Mouse (Mus musculus): Measurements from ENCODE around the gene Exoc6. TPM values are rescaled to one million over a fixed set of nuclear protein-coding genes. Genes with fewer than 3 reads are reported as not detected.

The Exoc6 gene
- polyA plus RNA-seq, 1 experiment from 2014 or later, result 4.3 TPM

DNA sequence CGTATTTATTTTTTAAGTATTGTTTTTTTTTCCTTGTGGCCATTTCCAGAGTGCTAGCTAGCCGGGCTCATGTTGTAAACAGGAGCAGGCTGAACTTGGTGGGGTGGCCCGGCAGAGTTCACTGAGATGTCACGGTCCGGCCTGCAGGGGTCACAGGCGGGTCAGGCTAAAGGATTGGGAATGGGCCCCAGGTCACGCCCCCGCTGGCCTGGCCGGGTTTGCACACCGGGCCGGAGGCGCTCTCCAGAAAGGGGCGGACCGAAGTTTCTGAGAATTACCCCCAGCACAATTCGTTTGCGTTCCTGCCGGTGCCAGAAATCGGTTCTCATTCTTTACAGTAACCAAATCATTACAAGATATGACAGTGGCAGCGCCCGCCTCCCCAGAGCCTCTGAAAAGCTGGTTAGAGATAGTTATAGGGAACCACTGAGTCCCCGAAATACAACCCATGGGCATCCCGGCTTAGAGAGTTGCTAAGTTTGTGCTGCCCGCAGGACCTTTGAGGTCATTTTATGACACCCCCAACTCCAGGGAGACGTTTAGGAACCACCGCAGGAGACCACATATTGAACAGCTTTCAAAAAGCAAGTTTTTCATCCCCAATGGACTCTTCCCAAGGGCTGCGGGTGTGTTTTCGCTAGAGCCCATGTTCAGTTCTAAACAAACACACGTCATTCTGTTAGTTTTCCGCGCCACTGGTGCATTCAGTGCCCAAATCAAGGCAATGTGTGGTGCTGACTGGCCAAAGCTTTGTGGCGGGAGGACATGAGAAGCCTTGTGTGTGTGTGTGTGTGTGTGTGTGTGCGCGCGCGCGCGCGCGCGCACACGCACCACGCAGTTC is 145.8 kb downstream of the Exoc6 start:
- H3K9ac ChIP-seq, result no peak overlapping the region
- peaks cover 47% of the 10 kb centered on the region for H3K4me1 ChIP-seq
- peaks cover 100% of the 10 kb centered on the region for H3K27me3 ChIP-seq
- no peak overlapping the region for H3K27ac ChIP-seq
- H3K9me3 ChIP-seq, result no peaks in the 10 kb centered on the region
- H3K36me3 ChIP-seq, result no peaks in the 10 kb centered on the region
- H3K4me3 ChIP-seq, result peak overlapping the region; percentile 41
- WGBS, result 3% methylated on average over 42 of the region's 42 CpGs
- H3K4me2 ChIP-seq, result peak overlapping the region; percentile 67
- ATAC-seq (ENCODE audit: insufficient number of reproducible peaks, insufficient read depth, low FRiP score, low TSS enrichment, low read depth), result no peak

DNA sequence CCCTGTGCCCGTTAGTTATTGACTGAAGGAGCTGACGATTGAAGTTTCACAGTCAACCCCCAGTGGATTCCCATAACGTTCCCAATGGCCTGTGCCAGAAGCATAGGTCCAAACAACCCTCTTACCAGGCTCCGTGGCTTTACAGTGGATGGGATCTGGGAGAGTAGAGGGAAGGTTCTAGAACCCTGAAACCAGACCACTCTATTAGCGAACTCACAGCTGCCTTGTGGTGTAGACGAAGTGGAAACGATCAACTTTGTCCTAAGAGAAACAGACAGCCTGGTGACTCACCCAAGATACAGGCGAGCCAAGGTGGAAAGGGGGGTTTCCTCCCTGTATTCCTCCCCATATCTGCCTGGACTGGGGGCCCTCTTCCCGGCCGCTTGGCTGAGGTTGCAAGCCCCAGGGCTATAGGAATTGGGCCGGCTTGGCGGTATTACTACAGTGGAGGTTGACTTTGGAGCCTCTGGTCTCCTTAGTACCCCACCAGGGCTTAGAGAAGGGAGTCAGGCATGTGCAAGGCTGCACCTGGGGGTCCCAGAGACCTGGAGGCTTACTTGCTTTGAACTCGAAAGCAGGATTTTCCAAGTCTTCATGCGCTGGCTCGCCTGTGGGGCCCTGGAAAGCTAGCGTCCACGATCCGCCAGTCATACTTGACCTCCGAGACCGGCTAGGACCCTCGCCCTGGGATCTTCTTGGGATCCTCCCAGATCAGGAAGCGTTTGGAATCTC is 146.6 kb downstream of the Exoc6 start:
- no peaks in the 10 kb centered on the region for H3K36me3 ChIP-seq
- no peak overlapping the region for H3K27ac ChIP-seq
- H3K27me3 ChIP-seq, result peaks cover 98% of the 10 kb centered on the region
- WGBS, result 2% methylated on average over 22 of the region's 22 CpGs
- H3K4me3 ChIP-seq, result peak overlapping the region; percentile 41
- ATAC-seq (ENCODE audit: insufficient number of reproducible peaks, insufficient read depth, low FRiP score, low TSS enrichment, low read depth), result no peak
- no peaks in the 10 kb centered on the region for H3K9me3 ChIP-seq
- no peak overlapping the region for H3K9ac ChIP-seq
- H3K4me1 ChIP-seq, result peaks cover 47% of the 10 kb centered on the region
- H3K4me2 ChIP-seq, result peak overlapping the region; percentile 67

GRCm38 (mm10) chr19:37697335-37697636 is 147.1 kb downstream of the Exoc6 start:
- Histone ChIP-seq H3K4me1 (peaks cover 47% of the 10 kb centered on the region), H3K4me3 (peak overlapping the region; percentile 41), H3K27me3 (peaks cover 98% of the 10 kb centered on the region), H3K27ac (no peak overlapping the region), H3K9me3 (no peaks in the 10 kb centered on the region), H3K9ac (no peak overlapping the region), H3K36me3 (no peaks in the 10 kb centered on the region), H3K4me2 (peak overlapping the region; percentile 67)
- under 1% methylated on average over 18 of the region's 18 CpGs for WGBS
- ATAC-seq (ENCODE audit: insufficient number of reproducible peaks, insufficient read depth, low FRiP score, low TSS enrichment, low read depth), result no peak

GRCm38 (mm10) chr19:37697651-37698272 is 147.5 kb downstream of the Exoc6 start, which contains the start of gene Cyp26a1:
Cyp26a1 (plus strand) TSS chr19:37697798.
- peak within 1 kb of the TSS; percentile 67 for H3K4me2 ChIP-seq
- no peak within 1 kb of the TSS for H3K27ac ChIP-seq
- H3K9me3 ChIP-seq, result no peaks in the 10 kb centered on the region
- peaks cover 43% of the 10 kb centered on the region for H3K4me1 ChIP-seq
- WGBS, result under 1% methylated on average over 51 of the region's 51 CpGs
- no peaks in the 10 kb centered on the region for H3K36me3 ChIP-seq
- H3K4me3 ChIP-seq, result peak within 1 kb of the TSS; percentile 41
- H3K9ac ChIP-seq, result 0 out of 2 replicates have a peak within 1 kb of the TSS, but pooled peaks have one; percentile 12
- ATAC-seq (ENCODE audit: insufficient number of reproducible peaks, insufficient read depth, low FRiP score, low TSS enrichment, low read depth), result no peak
- H3K27me3 ChIP-seq, result peaks cover 98% of the 10 kb centered on the region

DNA sequence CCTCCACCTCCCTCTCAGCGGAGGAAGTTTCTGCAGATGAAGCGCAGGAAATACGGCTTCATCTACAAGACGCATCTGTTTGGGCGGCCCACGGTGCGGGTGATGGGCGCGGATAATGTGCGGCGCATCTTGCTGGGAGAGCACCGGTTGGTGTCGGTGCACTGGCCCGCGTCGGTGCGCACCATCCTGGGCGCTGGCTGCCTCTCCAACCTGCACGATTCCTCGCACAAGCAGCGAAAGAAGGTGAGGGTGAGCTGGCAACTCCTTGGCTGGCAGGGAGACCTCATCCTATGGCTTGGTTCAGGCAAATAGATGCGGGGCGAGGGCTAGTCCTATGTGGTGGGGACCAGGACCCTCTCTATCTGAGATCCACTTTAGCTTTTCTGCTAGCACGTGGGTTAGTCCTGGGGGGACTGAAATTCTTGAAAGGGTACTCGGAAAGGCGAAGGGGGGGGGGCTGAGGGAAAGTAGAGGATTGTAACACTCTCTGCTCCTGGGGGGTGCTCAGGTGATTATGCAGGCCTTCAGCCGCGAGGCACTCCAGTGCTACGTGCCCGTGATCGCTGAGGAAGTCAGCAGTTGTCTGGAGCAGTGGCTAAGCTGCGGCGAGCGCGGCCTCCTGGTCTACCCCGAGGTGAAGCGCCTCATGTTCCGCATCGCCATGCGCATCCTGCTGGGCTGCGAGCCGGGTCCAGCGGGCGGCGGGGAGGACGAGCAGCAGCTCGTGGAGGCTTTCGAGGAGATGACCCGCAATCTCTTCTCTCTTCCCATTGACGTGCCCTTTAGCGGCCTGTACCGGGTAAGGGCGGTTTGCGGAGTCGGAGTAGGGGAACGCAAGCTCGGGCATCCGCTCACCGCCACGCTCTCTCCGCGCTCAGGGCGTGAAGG is 148.3 kb downstream of the Exoc6 start:
- Histone ChIP-seq H3K4me2 (peak overlapping the region; percentile 67), H3K4me1 (peaks cover 37% of the 10 kb centered on the region), H3K4me3 (peak overlapping the region; percentile 41), H3K27ac (no peak overlapping the region), H3K27me3 (peaks cover 98% of the 10 kb centered on the region), H3K9ac (0 out of 2 replicates have a peak overlapping the region, but pooled peaks have one; percentile 37), H3K36me3 (no peaks in the 10 kb centered on the region), H3K9me3 (no peaks in the 10 kb centered on the region)
- no peak for ATAC-seq (ENCODE audit: insufficient number of reproducible peaks, insufficient read depth, low FRiP score, low TSS enrichment, low read depth)
- under 1% methylated on average over 63 of the region's 63 CpGs for WGBS

- H3K36me3 ChIP-seq, result no peaks in the 10 kb centered on the region
- no peak for ATAC-seq (ENCODE audit: insufficient number of reproducible peaks, insufficient read depth, low FRiP score, low TSS enrichment, low read depth)
- WGBS, result 30% methylated on average over 9 of the region's 9 CpGs
- no peak overlapping the region for H3K27ac ChIP-seq
- H3K4me3 ChIP-seq, result no peak overlapping the region
- H3K9me3 ChIP-seq, result no peaks in the 10 kb centered on the region
- H3K4me2 ChIP-seq, result no peak overlapping the region
- H3K4me1 ChIP-seq, result peaks cover 37% of the 10 kb centered on the region
- no peak overlapping the region for H3K9ac ChIP-seq
- peaks cover 90% of the 10 kb centered on the region for H3K27me3 ChIP-seq
These were observed 149.5 kb downstream of the Exoc6 start for GRCm38 (mm10) chr19:37699711-37700110.

DNA sequence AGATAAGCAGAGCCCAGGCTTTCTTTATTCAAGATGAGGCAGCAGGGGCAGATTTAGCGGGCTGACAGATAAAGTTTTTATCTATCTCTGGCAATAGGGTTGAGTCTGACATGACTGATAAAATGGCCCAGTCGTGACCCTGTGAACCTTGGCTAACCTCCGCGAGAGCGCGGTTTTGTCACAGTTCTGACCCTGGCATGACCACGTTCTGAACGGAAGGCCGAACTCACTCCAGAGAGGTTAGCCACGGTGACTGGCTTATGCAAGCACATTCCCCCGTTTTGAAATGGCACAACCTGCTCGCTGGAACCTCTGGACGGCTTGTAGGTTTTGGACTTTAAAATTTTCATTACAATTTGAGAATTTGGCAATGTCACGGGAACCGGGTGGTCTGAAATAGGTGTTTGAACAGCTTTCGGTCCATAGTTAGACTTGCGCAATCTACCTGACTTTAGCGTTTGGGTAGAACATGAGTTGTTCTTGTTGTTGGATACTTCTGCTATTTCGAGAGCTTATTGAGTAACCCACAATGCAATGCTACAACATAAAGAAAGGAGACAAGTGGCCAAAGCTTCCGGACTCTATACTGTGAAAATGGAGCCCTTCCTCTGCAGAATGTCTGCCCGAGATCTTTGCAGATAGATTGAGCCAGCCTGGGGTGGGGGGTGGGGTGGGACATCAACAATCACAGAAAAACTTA is 152.3 kb downstream of the Exoc6 start:
- Histone ChIP-seq H3K36me3 (no peaks in the 10 kb centered on the region), H3K4me1 (peaks cover 18% of the 10 kb centered on the region), H3K27ac (no peak overlapping the region), H3K4me2 (no peak overlapping the region), H3K9me3 (no peaks in the 10 kb centered on the region), H3K9ac (no peak overlapping the region), H3K4me3 (no peak overlapping the region), H3K27me3 (peaks cover 62% of the 10 kb centered on the region)
- WGBS, result 70% methylated on average over 21 of the region's 21 CpGs
- ATAC-seq (ENCODE audit: insufficient number of reproducible peaks, insufficient read depth, low FRiP score, low TSS enrichment, low read depth), result no peak

- ATAC-seq (ENCODE audit: insufficient number of reproducible peaks, insufficient read depth, low FRiP score, low TSS enrichment, low read depth), result no peak
- peaks cover 3% of the 10 kb centered on the region for H3K4me1 ChIP-seq
- H3K36me3 ChIP-seq, result no peaks in the 10 kb centered on the region
- no peak overlapping the region for H3K27ac ChIP-seq
- peaks cover 47% of the 10 kb centered on the region for H3K27me3 ChIP-seq
- H3K4me2 ChIP-seq, result no peak overlapping the region
- no peak overlapping the region for H3K9ac ChIP-seq
- H3K9me3 ChIP-seq, result no peaks in the 10 kb centered on the region
- WGBS, result 9% methylated on average over 3 of the region's 3 CpGs
- no peak overlapping the region for H3K4me3 ChIP-seq
These were observed 153.8 kb downstream of the Exoc6 start for GRCm38 (mm10) chr19:37703902-37704509.

- no peak for ATAC-seq (ENCODE audit: insufficient number of reproducible peaks, insufficient read depth, low FRiP score, low TSS enrichment, low read depth)
- no peaks in the 10 kb centered on the region for H3K36me3 ChIP-seq
- no peaks in the 10 kb centered on the region for H3K9me3 ChIP-seq
- WGBS, result 71% methylated on average over 5 of the region's 5 CpGs
- H3K4me3 ChIP-seq, result no peak overlapping the region
- no peaks in the 10 kb centered on the region for H3K4me1 ChIP-seq
- H3K9ac ChIP-seq, result no peak overlapping the region
- peaks cover 30% of the 10 kb centered on the region for H3K27me3 ChIP-seq
- no peak overlapping the region for H3K27ac ChIP-seq
- H3K4me2 ChIP-seq, result no peak overlapping the region
These were observed 155.5 kb downstream of the Exoc6 start for GRCm38 (mm10) chr19:37705722-37706121.

DNA sequence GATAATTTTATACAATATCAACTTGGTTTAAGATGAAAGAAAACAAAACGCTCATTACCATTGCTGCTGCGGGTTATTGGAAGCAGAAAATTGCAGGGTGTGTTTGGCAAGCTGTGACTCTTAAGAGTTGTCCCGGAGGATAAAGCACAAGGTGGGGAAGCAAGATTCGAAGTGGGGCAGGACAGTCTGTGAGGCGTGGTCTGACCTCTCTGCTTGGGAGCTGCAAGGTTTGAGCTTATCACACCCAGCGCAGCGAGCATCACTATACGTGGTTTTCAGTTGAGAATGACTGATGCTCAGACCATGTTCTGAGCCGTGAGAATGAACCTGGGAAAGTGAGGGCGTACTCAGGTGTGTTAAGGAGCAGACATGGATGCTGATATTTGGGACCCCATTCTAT is 164.5 kb downstream of the Exoc6 start:
- Histone ChIP-seq H3K4me2 (no peak overlapping the region), H3K36me3 (no peaks in the 10 kb centered on the region), H3K4me3 (no peak overlapping the region), H3K9ac (no peak overlapping the region), H3K27me3 (no peaks in the 10 kb centered on the region; the same call in 1 of the 2 replicates), H3K9me3 (no peaks in the 10 kb centered on the region), H3K27ac (no peak overlapping the region), H3K4me1 (0 out of 2 replicates have a peak, but pooled peaks cover 4% of the 10 kb centered on the region)
- 62% methylated on average over 10 of the region's 10 CpGs for WGBS
- ATAC-seq (ENCODE audit: insufficient number of reproducible peaks, insufficient read depth, low FRiP score, low TSS enrichment, low read depth), result no peak

All from embryonic facial prominence, embryonic 13.5 days (tissue).